Mouse (Mus musculus) kidney, adult 2 months (tissue): ENCODE measurements around the gene Kctd10. TPM values are rescaled to one million over a fixed set of nuclear protein-coding genes. Genes with fewer than 3 reads are reported as not detected.
A peak's percentile ranks its signal among the peaks of the same experiment; 100 is the strongest.

ENCODE experiments used
- DNase-seq: peaks from one replicate; pipeline ENCODE4 v3.0.0; 2021
- H3K27ac ChIP-seq: fragments of 200-500 bp; 2 replicates; pipeline ENCODE4 v1.5.1; 2012; ENCODE audit warnings: low read depth, low read length, control low read depth, inconsistent platforms; ENCODE audit not compliant: insufficient read depth
- H3K27me3 ChIP-seq: fragments of 200-500 bp; replicated peaks from 2 replicates; pipeline ENCODE4 v1.6.1; 2012; ENCODE audit warnings: mild to moderate bottlenecking, moderate library complexity, low read length, inconsistent platforms; ENCODE audit not compliant: control insufficient read depth, insufficient read depth
- H3K36me3 ChIP-seq: fragments of 200-500 bp; 2 replicates; pipeline ENCODE4 v1.6.1; 2012; ENCODE audit warnings: mild to moderate bottlenecking, moderate library complexity, low read length, inconsistent platforms; ENCODE audit not compliant: control insufficient read depth, insufficient read depth
- H3K4me1 ChIP-seq: fragments of 200-500 bp; 2 replicates; pipeline ENCODE4 v1.6.1; 2011; ENCODE audit warnings: low read length; ENCODE audit not compliant: control insufficient read depth, insufficient read depth
- H3K4me3 ChIP-seq: fragments of 200-500 bp; 2 replicates; pipeline ENCODE4 v1.5.1; 2011; ENCODE audit warnings: mild to moderate bottlenecking, low read depth, low read length, control low read depth; ENCODE audit not compliant: insufficient read depth
- CTCF ChIP-seq: fragments of 200-500 bp; conservative IDR thresholded peaks from 2 replicates; pipeline ENCODE4 v1.5.1; 2011; ENCODE audit warnings: low read depth, mild to moderate bottlenecking, control low read depth, low read length, moderate library complexity, mixed read lengths; ENCODE audit not compliant: insufficient read depth, insufficient read length
- POLR2A ChIP-seq: fragments of 200-500 bp; IDR thresholded peaks from one replicate; pipeline ENCODE4 v1.6.1; 2011; ENCODE audit warnings: low read depth, low read length, control low read depth
- WGBS: fragments of 180-500 bp; shearing (Covaris S2); methylation state at CpG from one replicate; pipeline ENCODE4 v1.1.7; 2018; 5-methylcytosine and 5-hydroxymethylcytosine counted together
- polyA plus RNA-seq: library from polyadenylated mRNA; depleted of rRNA; stranded (reverse); fragments of >200 nt; gene quantifications from 2 replicates; pipeline ENCODE4 v1.2.3, GENCODE M21; 2012

The Kctd10 gene
- polyA plus RNA-seq, 1 experiment, result 63.8 TPM

DNA sequence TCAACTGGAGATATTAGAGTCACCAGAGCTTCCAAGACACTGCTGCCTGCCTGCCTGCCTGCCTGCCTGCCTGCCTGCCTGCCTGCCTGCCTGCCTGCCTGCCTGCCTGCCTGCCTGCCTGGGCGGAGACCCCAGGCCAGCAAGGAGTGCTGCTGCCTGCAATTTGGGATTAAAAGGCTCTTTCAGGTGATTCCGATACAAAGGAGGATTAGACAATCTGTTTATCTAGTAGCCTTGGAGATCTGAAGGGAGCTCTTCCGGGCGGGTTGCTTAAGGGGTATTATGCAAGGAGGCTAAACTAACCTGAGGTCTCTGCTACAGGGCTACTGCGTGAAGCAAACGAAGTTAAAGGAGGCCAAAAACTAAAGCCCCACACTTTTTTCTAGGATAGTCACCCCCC is 1.4 kb downstream of the Kctd10 start:
- TF ChIP-seq POLR2A (no peak), CTCF (no peak)
- WGBS, result 58% methylated on average over 6 of the region's 6 CpGs
- H3K4me3 ChIP-seq, result peak overlapping the region; percentile 86; the same call in 1 of the 2 replicates
- no peaks in the 10 kb centered on the region for H3K36me3 ChIP-seq
- peaks cover 15% of the 10 kb centered on the region for H3K4me1 ChIP-seq
- no peak for DNase-seq
- peak overlapping the region; percentile 67 for H3K27ac ChIP-seq
- H3K27me3 ChIP-seq, result no peaks in the 10 kb centered on the region

DNA sequence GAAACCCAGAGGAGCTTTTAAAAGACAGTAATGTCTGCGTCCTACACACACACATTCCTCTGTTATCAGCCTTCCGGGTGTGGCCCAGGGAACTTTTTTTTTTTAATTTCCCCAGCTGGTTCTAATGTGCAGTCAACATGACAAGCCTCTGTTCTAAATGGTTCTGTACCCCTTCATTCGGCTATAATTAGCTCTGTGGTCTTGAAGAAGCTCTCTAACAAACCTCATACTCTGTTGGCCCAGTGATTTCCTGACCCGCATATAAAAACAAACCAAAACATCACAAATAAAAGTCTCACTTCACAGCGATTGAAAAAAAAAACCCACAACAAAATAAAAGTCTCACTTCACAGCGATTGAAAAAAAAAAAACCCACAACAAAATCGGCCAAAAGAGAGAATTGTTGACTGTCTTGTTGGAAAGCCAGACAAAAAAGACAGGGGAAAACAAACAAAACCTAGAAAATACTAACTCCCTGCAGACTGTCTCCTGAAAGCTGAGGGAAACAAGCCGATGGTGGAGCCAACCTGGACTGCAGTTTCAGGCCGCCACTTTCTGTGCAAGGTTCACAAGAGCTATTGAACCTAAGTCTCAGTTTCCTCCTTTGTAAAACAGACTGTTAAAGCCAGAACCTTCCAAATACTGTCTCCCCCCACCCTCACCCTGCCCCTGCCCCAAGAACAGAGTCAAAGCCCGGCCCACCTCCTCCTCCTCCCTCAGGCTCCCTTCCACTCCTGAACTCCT is 2.0 kb downstream of the Kctd10 start:
- WGBS, result 32% methylated on average over 10 of the region's 10 CpGs
- Histone ChIP-seq H3K27ac (peak overlapping the region; percentile 43; the same call in 1 of the 2 replicates), H3K27me3 (no peaks in the 10 kb centered on the region), H3K4me1 (peaks cover 15% of the 10 kb centered on the region), H3K36me3 (no peaks in the 10 kb centered on the region), H3K4me3 (peak overlapping the region; percentile 20)
- TF ChIP-seq POLR2A (no peak), CTCF (no peak)
- DNase-seq, result peak; percentile 55

DNA sequence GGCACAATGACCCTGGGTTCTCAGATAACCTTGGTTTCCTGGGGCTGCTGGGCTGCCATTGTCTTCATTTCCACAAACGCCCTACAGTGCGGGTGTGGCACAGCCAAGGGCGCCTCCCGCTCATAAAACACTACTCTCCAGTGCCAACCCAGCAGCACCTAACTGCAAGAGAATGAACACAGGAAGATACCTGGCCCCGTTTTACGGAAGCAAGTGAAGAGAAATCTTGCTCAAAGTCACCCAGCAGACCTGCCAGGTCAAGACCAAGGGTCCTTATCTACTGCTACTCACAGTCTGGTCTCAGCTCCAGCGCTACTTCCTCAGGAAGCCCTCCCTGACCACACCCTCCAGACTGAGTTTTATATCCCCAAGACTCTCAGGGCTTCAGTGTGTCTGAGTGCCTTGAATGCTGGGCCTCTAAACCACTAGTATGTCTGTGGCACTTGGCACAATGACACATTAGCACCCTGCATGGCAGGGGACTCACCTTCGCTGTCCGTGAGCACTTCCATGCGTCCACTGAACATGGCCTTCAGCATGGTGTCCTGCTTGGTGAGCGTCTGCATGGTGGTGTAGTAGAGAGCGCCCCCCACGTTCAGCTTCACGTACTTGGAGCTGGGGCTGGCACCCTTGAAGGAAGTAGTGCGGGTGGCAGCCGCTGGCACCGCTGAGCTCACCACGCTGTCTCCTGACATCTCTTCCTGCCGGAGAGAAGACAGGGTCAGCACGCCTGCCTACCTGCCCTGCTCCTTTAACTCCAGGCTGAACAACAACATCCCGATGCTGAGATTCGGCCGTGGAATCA is 5.7 kb downstream of the Kctd10 start:
- WGBS, result 69% methylated on average over 23 of the region's 23 CpGs
- no peak for TF ChIP-seq CTCF
- TF ChIP-seq POLR2A, result no peak
- Histone ChIP-seq H3K27me3 (no peaks in the 10 kb centered on the region), H3K4me3 (no peak overlapping the region), H3K27ac (peak overlapping the region; percentile 42), H3K4me1 (peaks cover 17% of the 10 kb centered on the region), H3K36me3 (no peaks in the 10 kb centered on the region)
- peak; percentile 67 for DNase-seq

DNA sequence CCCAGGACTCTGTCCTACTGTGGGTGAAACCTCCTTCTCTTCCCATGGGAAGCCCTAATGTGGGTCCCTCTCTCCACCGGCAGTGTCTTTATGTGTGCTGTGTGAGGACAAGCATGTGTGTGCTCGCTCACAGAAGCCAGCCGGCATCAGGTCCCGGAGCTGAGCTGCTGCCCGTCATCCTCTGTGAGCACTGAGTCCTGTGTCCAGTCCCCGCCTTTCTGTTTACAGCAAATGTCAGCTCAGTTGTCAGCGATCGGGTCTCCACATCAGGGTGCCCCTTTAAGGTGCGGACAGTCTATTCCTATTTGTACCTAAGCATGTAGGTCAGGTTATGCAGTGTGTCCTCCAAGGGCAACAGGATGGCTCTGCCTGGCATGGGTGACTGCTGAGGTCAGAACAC is 6.7 kb downstream of the Kctd10 start:
- Histone ChIP-seq H3K36me3 (no peaks in the 10 kb centered on the region), H3K4me1 (peaks cover 16% of the 10 kb centered on the region), H3K27ac (peak overlapping the region; percentile 42), H3K4me3 (no peak overlapping the region), H3K27me3 (no peaks in the 10 kb centered on the region)
- WGBS, result 79% methylated on average over 9 of the region's 9 CpGs
- TF ChIP-seq POLR2A (no peak), CTCF (no peak)
- DNase-seq, result no peak

DNA sequence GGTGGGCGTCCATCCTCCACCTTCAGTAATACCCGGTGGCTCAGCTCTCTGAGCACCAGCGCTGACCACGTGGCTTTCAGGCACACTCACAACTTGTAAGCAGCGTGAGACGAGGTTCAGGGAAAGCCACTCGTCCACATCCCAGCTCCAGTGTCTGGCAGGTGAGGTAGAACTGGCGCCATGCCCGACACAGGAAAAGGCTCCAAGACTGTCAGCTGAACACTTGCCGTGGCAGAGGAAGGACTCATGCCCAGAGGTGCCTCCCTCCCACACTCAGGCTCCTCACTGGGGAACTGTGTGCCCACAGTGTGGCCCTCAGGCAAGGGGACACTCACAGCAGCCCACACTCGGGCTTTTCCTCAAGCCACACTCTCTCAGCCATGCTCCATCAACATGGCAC is 7.1 kb downstream of the Kctd10 start:
- 57% methylated on average over 11 of the region's 11 CpGs for WGBS
- no peak for TF ChIP-seq POLR2A
- TF ChIP-seq CTCF, result no peak
- H3K27ac ChIP-seq, result no peak overlapping the region

DNA sequence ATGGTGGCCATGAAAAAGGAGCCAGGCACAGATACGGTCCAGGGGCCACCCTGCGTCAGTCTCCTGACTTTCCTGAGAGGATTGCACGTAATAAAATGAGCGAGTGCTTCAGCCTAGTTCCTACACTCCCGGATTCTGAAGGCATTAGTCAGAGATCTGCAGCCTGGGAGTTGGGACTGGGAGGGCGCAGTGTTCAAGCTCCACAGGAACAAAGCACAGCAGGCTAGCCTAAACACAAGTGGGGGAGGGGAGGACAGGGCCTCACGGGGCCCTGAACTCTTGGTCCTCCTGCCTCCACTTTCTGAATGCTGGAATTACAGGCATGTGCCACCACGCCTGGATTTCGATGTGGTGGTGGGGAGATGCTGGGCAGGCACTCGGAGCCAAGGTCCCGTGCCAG is 7.7 kb downstream of the Kctd10 start:
- no peak for DNase-seq
- H3K27me3 ChIP-seq, result no peaks in the 10 kb centered on the region
- no peak overlapping the region for H3K4me3 ChIP-seq
- 63% methylated on average over 11 of the region's 11 CpGs for WGBS
- peak overlapping the region; percentile 73 for H3K27ac ChIP-seq
- peaks cover 16% of the 10 kb centered on the region for H3K4me1 ChIP-seq
- no peaks in the 10 kb centered on the region for H3K36me3 ChIP-seq
- no peak for TF ChIP-seq CTCF
- TF ChIP-seq POLR2A, result no peak

More for the DNA sequence above, 7.1 kb downstream of the Kctd10 start:
- H3K4me1 ChIP-seq, result peaks cover 16% of the 10 kb centered on the region
- DNase-seq, result peak; percentile 63
- H3K27me3 ChIP-seq, result no peaks in the 10 kb centered on the region
- H3K4me3 ChIP-seq, result no peak overlapping the region
- no peaks in the 10 kb centered on the region for H3K36me3 ChIP-seq

DNA sequence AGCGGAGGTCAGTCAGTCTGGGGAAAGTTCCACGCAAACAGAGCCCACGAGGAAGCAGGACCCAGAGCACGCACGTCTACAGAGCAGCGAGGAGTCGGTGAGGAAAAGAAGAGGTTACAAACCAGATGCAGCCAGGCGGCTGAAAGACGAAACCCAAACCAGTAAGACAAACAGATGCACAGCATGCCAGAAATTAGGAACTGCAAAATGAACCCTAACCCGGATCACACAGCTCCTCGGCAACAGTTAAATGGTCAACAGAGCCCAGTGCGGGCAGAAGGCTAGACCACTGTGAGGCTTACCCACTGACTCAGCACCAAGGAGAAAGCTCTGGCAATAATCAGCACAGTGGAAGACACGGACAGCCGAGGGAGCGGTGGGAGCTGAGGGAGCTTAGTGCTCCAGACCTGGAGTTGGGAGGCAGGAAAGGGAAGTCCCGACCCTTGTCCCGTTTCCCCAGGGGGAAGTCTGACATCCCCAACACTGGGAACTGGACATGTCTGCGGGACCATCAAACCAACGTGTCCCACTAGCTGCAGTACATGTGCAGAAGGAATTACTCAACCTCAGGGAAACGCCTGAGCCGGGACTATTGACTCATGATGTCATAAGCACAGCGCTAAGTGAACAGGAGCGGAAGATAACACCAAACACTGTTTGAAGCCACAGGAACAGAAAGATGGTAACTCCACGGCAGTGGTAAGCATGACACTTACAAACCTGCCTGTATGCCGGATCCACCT is 8.4 kb downstream of the Kctd10 start:
- DNase-seq, result no peak
- TF ChIP-seq CTCF (no peak), POLR2A (no peak)
- H3K36me3 ChIP-seq, result no peaks in the 10 kb centered on the region
- H3K27ac ChIP-seq, result peak overlapping the region; percentile 73
- H3K27me3 ChIP-seq, result no peaks in the 10 kb centered on the region
- WGBS, result 61% methylated on average over 25 of the region's 25 CpGs
- peaks cover 16% of the 10 kb centered on the region for H3K4me1 ChIP-seq
- H3K4me3 ChIP-seq, result no peak overlapping the region
